Mouse (Mus musculus): ENCODE measurements around the gene Galnt17.

The Galnt17 gene

DNA sequence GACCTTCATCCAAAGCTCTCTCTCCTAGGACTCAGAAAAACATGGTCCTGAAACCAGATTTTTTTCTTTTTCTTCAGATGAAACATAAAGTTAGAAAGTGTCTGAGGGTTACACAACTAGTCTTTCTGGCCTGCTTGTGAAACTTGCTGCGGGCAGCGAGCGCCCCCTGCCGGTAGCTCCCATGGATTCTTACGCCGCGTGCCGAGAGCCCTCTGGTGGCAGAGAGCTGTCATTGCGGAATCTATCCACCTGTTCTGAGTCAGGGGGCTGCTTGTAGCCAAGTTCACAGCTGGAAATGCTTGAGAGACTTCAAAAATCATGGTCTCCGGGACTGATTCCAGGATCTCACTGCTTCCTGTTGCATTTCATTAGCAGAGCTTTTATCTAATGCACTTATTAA is 454.9 kb downstream of the Galnt17 start:
- peak; percentile 79 for DNase-seq (ENCODE audit: extremely low read depth, insufficient read length, low spot score)

DNA sequence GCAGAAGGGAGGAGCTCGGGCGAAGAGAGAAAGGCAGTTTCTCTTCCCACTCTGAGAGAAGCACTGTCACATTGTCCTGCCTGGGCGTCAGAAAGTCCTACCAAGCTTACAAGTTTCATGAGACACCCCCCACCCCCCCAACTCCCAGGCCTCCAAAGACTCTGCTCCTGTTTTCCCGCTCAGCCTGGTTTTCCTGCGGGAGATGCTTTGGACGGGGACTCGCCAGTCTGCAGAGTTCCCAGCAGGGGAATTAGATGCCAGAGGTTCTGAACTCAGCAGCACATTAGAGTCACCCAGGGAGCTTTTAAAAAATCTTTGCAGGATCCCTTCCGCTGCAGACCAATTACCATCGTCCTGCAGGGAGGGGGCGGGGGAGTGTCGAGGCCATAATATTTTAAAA is 456.1 kb downstream of the Galnt17 start:
- DNase-seq (ENCODE audit: extremely low read depth, insufficient read length, low spot score): no peak

- DNase-seq (ENCODE audit: extremely low read depth, insufficient read length, low spot score): no peak
These were observed 458.7 kb downstream of the Galnt17 start for GRCm38 (mm10) chr5:130849610-130850009.

DNA sequence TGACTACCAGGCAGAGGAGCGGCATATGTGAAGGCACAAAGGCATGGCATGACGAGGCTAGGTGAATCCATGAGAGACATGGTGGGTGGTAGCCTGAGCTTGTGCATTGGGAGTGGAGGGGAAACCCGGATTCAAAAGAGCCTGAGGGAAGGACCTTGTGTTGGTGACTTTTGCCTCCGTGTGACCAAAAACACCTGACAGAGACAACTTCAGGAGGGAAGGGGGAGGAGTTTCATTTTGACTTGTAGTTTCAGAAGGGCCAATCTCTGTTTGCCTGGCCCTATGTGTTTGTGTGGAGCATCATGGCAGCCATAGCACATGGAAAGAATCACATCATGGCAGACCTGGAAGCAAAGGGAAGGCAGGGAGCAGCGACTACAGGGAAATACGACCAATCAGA is 459.7 kb downstream of the Galnt17 start:
- no peak for DNase-seq (ENCODE audit: extremely low read depth, insufficient read length, low spot score)

DNA sequence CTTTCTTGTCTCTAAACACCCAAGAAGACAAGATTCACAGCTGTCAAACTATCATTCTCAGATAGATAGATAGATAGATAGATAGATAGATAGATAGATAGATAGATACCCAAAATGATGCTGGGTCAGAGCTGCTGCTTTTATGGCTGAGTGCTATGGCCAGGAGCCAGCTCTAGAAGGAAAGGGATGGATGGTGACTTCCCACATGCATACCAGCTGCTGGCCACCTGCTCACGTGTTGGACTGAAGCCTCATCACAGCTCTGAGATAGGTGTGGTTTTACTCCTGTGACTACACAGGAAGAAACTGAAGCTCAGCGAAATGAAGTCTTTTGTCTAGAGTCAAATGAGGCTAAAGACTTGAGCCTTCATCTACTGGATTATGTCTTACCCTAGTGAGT is 482.5 kb downstream of the Galnt17 start:
- DNase-seq (ENCODE audit: extremely low read depth, insufficient read length, low spot score): no peak
